Comparison of ENCODE assay signal across 29 mouse cellular contexts in the genomic region with DNA sequence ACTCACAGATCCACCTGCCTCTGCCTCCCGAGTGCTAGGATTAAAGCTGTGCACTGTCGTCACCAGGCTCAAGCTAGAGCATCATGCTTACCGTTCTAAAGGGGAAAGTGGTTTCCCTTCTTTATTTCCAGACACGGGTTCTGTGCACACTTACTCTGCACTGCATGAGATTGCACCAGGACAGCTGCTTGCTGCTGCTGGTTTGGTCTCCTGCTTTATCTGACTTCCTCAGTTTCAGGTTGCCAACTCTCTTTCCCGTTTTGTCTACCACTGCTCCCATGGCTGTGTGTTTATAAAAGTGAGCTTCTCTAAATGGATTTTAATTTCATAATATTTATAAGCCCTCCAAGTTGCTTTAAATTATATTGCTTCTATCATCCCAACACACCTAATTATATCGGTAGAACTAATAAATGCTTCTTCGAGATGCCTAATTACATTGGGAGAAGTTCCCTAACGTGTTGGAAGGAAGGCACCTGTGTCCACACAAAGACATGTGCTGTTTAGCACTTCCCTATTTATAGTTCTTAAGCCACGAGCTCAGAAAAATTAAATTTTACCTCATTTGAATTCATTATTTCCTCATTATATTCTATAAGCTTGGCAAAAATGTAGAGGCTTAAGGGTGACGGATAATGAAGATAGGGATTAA. TPM values are rescaled to one million over a fixed set of nuclear protein-coding genes. Genes with fewer than 3 reads are reported as not detected.
DNase-seq lines count a peak whose midpoint lies in the region; ATAC-seq lines count a peak whose summit lies in the region.
"Had no signal": no experiment of that assay in that cellular context is flagged by ENCODE, and none has a peak within 500 bp of the region (broad histone marks: within the 10 kb centered on the region; RNA-seq: fewer than 3 reads in every experiment).

No protein-coding gene starts in this region.

- no peak for ATAC-seq in hindbrain, embryonic 13.5 days (ENCODE audit: low FRiP score)
- peak; percentile 34; the same call in 1 of the 2 replicates for ATAC-seq in midbrain, embryonic 15.5 days (replicated peaks)
- no peak for ATAC-seq in midbrain, embryonic 13.5 days
- ATAC-seq in hematopoietic stem cell, adult 5-6 weeks (replicated peaks in 1 of 2; ENCODE audit: insufficient read depth in 1 of 2, low FRiP score in 2 of 2, low TSS enrichment in 1 of 2, low read depth in 1 of 2, poor library complexity in 2 of 2, severe bottlenecking in 2 of 2), result peak; percentile 68 to 75
- no peak for ATAC-seq in heart, embryonic 11.5 days (replicated peaks; ENCODE audit: insufficient number of reproducible peaks, low FRiP score, low TSS enrichment)
- ATAC-seq: CD4-positive, CD25-positive, alpha-beta regulatory T cell, adult 4 months had no signal

- no peak overlapping the region for H3K9ac ChIP-seq in hindbrain, embryonic 13.5 days
- no peak overlapping the region for H3K9ac ChIP-seq in midbrain, embryonic 15.5 days
- H3K9ac ChIP-seq in midbrain, embryonic 13.5 days (replicated peaks), result no peak overlapping the region
- H3K9ac ChIP-seq in heart, embryonic 11.5 days (ENCODE audit: low read depth, low read length), result no peak overlapping the region
- H3K9ac ChIP-seq: embryonic facial prominence, embryonic 15.5 days; forebrain, embryonic 12.5 days; kidney, embryonic 15.5 days; limb, embryonic 12.5 days; liver, embryonic 15.5 days; lung, embryonic 14.5 days; midbrain, embryonic 12.5 days; stomach, embryonic 15.5 days had no signal

- no peak for DNase-seq in hindbrain, embryonic 10.5 days (ENCODE audit: low spot score)
- DNase-seq in cerebellum, adult 8-10 months, result no peak
- DNase-seq: adrenal gland, postnatal 14 days; cerebellum, adult 11-12 months; cerebellum, postnatal 10 days; gastrocnemius, postnatal 14 days; heart, adult 11 months; heart, postnatal 36 days; kidney, adult 18-20 months; kidney, postnatal 25 days; lung, embryonic 14.5 days; lung, postnatal 14 days; right cerebral cortex, postnatal 14 days had no signal

- H3K36me3 ChIP-seq in hindbrain, embryonic 13.5 days, result no peaks in the 10 kb centered on the region
- no peaks in the 10 kb centered on the region for H3K36me3 ChIP-seq in hindbrain, embryonic 10.5 days
- H3K36me3 ChIP-seq in midbrain, embryonic 15.5 days (replicated peaks), result no peaks in the 10 kb centered on the region
- H3K36me3 ChIP-seq in midbrain, embryonic 13.5 days, result no peaks in the 10 kb centered on the region
- peaks cover 17% of the 10 kb centered on the region for H3K36me3 ChIP-seq in heart, embryonic 11.5 days (ENCODE audit: control insufficient read depth, insufficient read depth, low read length)
- H3K36me3 ChIP-seq: embryonic facial prominence, embryonic 10.5 days; forebrain, embryonic 12.5 days; liver, embryonic 15.5 days; midbrain, embryonic 12.5 days had no signal

- no peaks in the 10 kb centered on the region for H3K9me3 ChIP-seq in hindbrain, embryonic 13.5 days
- H3K9me3 ChIP-seq in hindbrain, embryonic 10.5 days, result no peaks in the 10 kb centered on the region
- H3K9me3 ChIP-seq in midbrain, embryonic 15.5 days, result no peaks in the 10 kb centered on the region
- no peaks in the 10 kb centered on the region for H3K9me3 ChIP-seq in midbrain, embryonic 13.5 days
- no peaks in the 10 kb centered on the region for H3K9me3 ChIP-seq in heart, embryonic 11.5 days (replicated peaks; ENCODE audit: control insufficient read depth, low read length)
- H3K9me3 ChIP-seq: embryonic facial prominence, embryonic 10.5 days; embryonic facial prominence, embryonic 15.5 days; forebrain, embryonic 12.5 days; heart, embryonic 10.5 days; kidney, embryonic 15.5 days; limb, embryonic 12.5 days; liver, embryonic 15.5 days; midbrain, embryonic 12.5 days; stomach, embryonic 15.5 days had no signal

- 66% methylated on average over 10 of the region's 10 CpGs for WGBS in hindbrain, embryonic 13.5 days
- WGBS in hindbrain, embryonic 10.5 days, result 84% methylated on average over 10 of the region's 10 CpGs
- WGBS in midbrain, embryonic 15.5 days, result 64% methylated on average over 10 of the region's 10 CpGs
- WGBS in midbrain, embryonic 13.5 days, result 72% methylated on average over 10 of the region's 10 CpGs
- WGBS in heart, embryonic 11.5 days (ENCODE audit: insufficient replicate concordance), result 65% methylated on average over 10 of the region's 10 CpGs

- no peak overlapping the region for H3K4me2 ChIP-seq in hindbrain, embryonic 13.5 days
- no peak overlapping the region for H3K4me2 ChIP-seq in midbrain, embryonic 15.5 days
- no peak overlapping the region for H3K4me2 ChIP-seq in midbrain, embryonic 13.5 days (replicated peaks)
- H3K4me2 ChIP-seq in heart, embryonic 11.5 days, result no peak overlapping the region
- H3K4me2 ChIP-seq: embryonic facial prominence, embryonic 15.5 days; forebrain, embryonic 12.5 days; kidney, embryonic 15.5 days; limb, embryonic 12.5 days; liver, embryonic 15.5 days; lung, embryonic 14.5 days; midbrain, embryonic 12.5 days; stomach, embryonic 15.5 days had no signal

- 0 out of 2 replicates have a peak overlapping the region, but pooled peaks have one; percentile 42 for H3K27ac ChIP-seq in hindbrain, embryonic 13.5 days
- no peak overlapping the region for H3K27ac ChIP-seq in hindbrain, embryonic 10.5 days
- H3K27ac ChIP-seq in midbrain, embryonic 15.5 days, result 0 out of 2 replicates have a peak overlapping the region, but pooled peaks have one; percentile 27
- no peak overlapping the region for H3K27ac ChIP-seq in midbrain, embryonic 13.5 days
- no peak overlapping the region for H3K27ac ChIP-seq in heart, embryonic 11.5 days (ENCODE audit: low read depth, low read length)
- H3K27ac ChIP-seq: embryonic facial prominence, embryonic 10.5 days; embryonic facial prominence, embryonic 15.5 days; forebrain, embryonic 12.5 days; heart, embryonic 10.5 days; kidney, embryonic 15.5 days; limb, embryonic 12.5 days; liver, embryonic 15.5 days; midbrain, embryonic 12.5 days; stomach, embryonic 15.5 days had no signal

- H3K27me3 ChIP-seq in hindbrain, embryonic 13.5 days, result no peaks in the 10 kb centered on the region
- H3K27me3 ChIP-seq in hindbrain, embryonic 10.5 days (ENCODE audit: insufficient read depth, poor library complexity, severe bottlenecking), result no peaks in the 10 kb centered on the region
- H3K27me3 ChIP-seq in midbrain, embryonic 15.5 days (replicated peaks), result no peaks in the 10 kb centered on the region
- no peaks in the 10 kb centered on the region for H3K27me3 ChIP-seq in midbrain, embryonic 13.5 days
- no peaks in the 10 kb centered on the region for H3K27me3 ChIP-seq in heart, embryonic 11.5 days (ENCODE audit: control insufficient read depth, insufficient read depth, low read length)
- H3K27me3 ChIP-seq: embryonic facial prominence, embryonic 15.5 days; forebrain, embryonic 12.5 days; kidney, embryonic 15.5 days; limb, embryonic 12.5 days; liver, embryonic 15.5 days; midbrain, embryonic 12.5 days; stomach, embryonic 15.5 days had no signal

- peaks cover 8% of the 10 kb centered on the region; the same call in 1 of the 2 replicates for H3K4me1 ChIP-seq in hindbrain, embryonic 13.5 days (replicated peaks)
- 0 out of 2 replicates have a peak, but pooled peaks cover 3% of the 10 kb centered on the region for H3K4me1 ChIP-seq in hindbrain, embryonic 10.5 days (replicated peaks)
- H3K4me1 ChIP-seq in midbrain, embryonic 15.5 days, result peaks cover 9% of the 10 kb centered on the region; the same call in 1 of the 2 replicates
- H3K4me1 ChIP-seq in midbrain, embryonic 13.5 days (replicated peaks), result no peaks in the 10 kb centered on the region
- H3K4me1 ChIP-seq in heart, embryonic 11.5 days (ENCODE audit: control insufficient read depth, insufficient read depth, low read length), result no peaks in the 10 kb centered on the region
- H3K4me1 ChIP-seq: embryonic facial prominence, embryonic 10.5 days; embryonic facial prominence, embryonic 15.5 days; heart, embryonic 10.5 days; kidney, embryonic 15.5 days; limb, embryonic 12.5 days; liver, embryonic 15.5 days; midbrain, embryonic 12.5 days; stomach, embryonic 15.5 days had no signal

- H3K4me3 ChIP-seq in hindbrain, embryonic 13.5 days, result no peak overlapping the region
- H3K4me3 ChIP-seq in hindbrain, embryonic 10.5 days, result no peak overlapping the region
- no peak overlapping the region for H3K4me3 ChIP-seq in midbrain, embryonic 15.5 days
- no peak overlapping the region for H3K4me3 ChIP-seq in midbrain, embryonic 13.5 days (replicated peaks)
- no peak overlapping the region for H3K4me3 ChIP-seq in heart, embryonic 11.5 days (ENCODE audit: low read depth, low read length)
- H3K4me3 ChIP-seq: embryonic facial prominence, embryonic 10.5 days; embryonic facial prominence, embryonic 15.5 days; forebrain, embryonic 12.5 days; heart, embryonic 10.5 days; kidney, embryonic 15.5 days; limb, embryonic 12.5 days; liver, embryonic 15.5 days; midbrain, embryonic 12.5 days; stomach, embryonic 15.5 days had no signal

RNA-seq across cellular contexts. Expression of a gene that starts 24.8 kb away (rescaled TPM):
- polyA plus RNA-seq in hindbrain, embryonic 13.5 days (2015; fragmentation: Nextera tagmentation; extraction: Ambion mirVana), result 32.7 and 34.8 TPM in 2 replicates
- polyA plus RNA-seq in hindbrain, embryonic 10.5 days (2016; fragmentation: Nextera tagmentation; extraction: Ambion mirVana), result 12.6 and 18.0 TPM in 2 replicates
- polyA plus RNA-seq in midbrain, embryonic 15.5 days (2015; fragmentation: Nextera tagmentation; extraction: Ambion mirVana), result 31.4 and 34.3 TPM in 2 replicates
- 30.6 and 31.7 TPM in 2 replicates for polyA plus RNA-seq in midbrain, embryonic 13.5 days (2015; fragmentation: Nextera tagmentation; extraction: Ambion mirVana)
- 0.35 and 4.9 TPM in 2 replicates for total RNA-seq in hematopoietic stem cell, adult 5-6 weeks (2017)
- 8.0 and 8.6 TPM in 2 replicates for polyA plus RNA-seq in heart, embryonic 11.5 days (2014; fragmentation: Nextera tagmentation; extraction: Ambion mirVana)

RNA-seq across cellular contexts. Expression of a gene that starts 24.8 kb away (rescaled TPM):
- 9.6 and 10.4 TPM in 2 replicates for polyA plus RNA-seq in hindbrain, embryonic 13.5 days (2015; fragmentation: Nextera tagmentation; extraction: Ambion mirVana)
- polyA plus RNA-seq in hindbrain, embryonic 10.5 days (2016; fragmentation: Nextera tagmentation; extraction: Ambion mirVana), result 22.0 and 27.1 TPM in 2 replicates
- 9.2 TPM in 2 replicates for polyA plus RNA-seq in midbrain, embryonic 15.5 days (2015; fragmentation: Nextera tagmentation; extraction: Ambion mirVana)
- polyA plus RNA-seq in midbrain, embryonic 13.5 days (2015; fragmentation: Nextera tagmentation; extraction: Ambion mirVana), result 10.6 and 12.0 TPM in 2 replicates
- 8.0 and 8.9 TPM in 2 replicates for total RNA-seq in hematopoietic stem cell, adult 5-6 weeks (2017)
- 14.5 TPM in 2 replicates for polyA plus RNA-seq in heart, embryonic 11.5 days (2014; fragmentation: Nextera tagmentation; extraction: Ambion mirVana)

RNA-seq across cellular contexts. Expression of a gene that starts 54.6 kb away (rescaled TPM):
- 0.41 and 0.44 TPM in 2 replicates for polyA plus RNA-seq in hindbrain, embryonic 13.5 days (2015; fragmentation: Nextera tagmentation; extraction: Ambion mirVana)
- 0.24 and 0.50 TPM in 2 replicates for polyA plus RNA-seq in hindbrain, embryonic 10.5 days (2016; fragmentation: Nextera tagmentation; extraction: Ambion mirVana)
- polyA plus RNA-seq in midbrain, embryonic 15.5 days (2015; fragmentation: Nextera tagmentation; extraction: Ambion mirVana), result 0.31 and 0.36 TPM in 2 replicates
- 0.32 and 0.53 TPM in 2 replicates for polyA plus RNA-seq in midbrain, embryonic 13.5 days (2015; fragmentation: Nextera tagmentation; extraction: Ambion mirVana)
- not detected in 2 replicates for total RNA-seq in hematopoietic stem cell, adult 5-6 weeks (2017)
- 0.36 TPM in 1 of 2 replicates, not detected in the other for polyA plus RNA-seq in heart, embryonic 11.5 days (2014; fragmentation: Nextera tagmentation; extraction: Ambion mirVana)
- total RNA-seq: heart, postnatal 36 days; monocyte, adult 5-6 weeks had no signal
- polyA plus RNA-seq: CD4-positive, CD25-positive, alpha-beta regulatory T cell, adult 4 months; liver, embryonic 15.5 days had no signal

Comparison
In these comparisons a context has a peak if more than half of its experiments do, and no peak if none do; other contexts are left out.
1. ATAC-seq: peak in midbrain, embryonic 15.5 days (single experiment) and hematopoietic stem cell, adult 5-6 weeks (2 of 2); none in hindbrain, embryonic 13.5 days (single experiment), midbrain, embryonic 13.5 days (single experiment) and heart, embryonic 11.5 days (single experiment).
2. H3K27ac ChIP-seq: peak in hindbrain, embryonic 13.5 days (single experiment) and midbrain, embryonic 15.5 days (single experiment); none in hindbrain, embryonic 10.5 days (single experiment), midbrain, embryonic 13.5 days (single experiment) and heart, embryonic 11.5 days (single experiment).